Mouse (Mus musculus) stomach, postnatal 0 days (tissue): ENCODE measurements around the gene Prkg1. TPM values are rescaled to one million over a fixed set of nuclear protein-coding genes. Genes with fewer than 3 reads are reported as not detected.
A peak's percentile ranks its signal among the peaks of the same experiment; 100 is the strongest.

Experiments used
- ATAC-seq: fragments of 200-750 bp; cut with Nextera tagmentation; 2 replicates; pipeline ENCODE4 v1.8.0; 2017; ENCODE audit not compliant: low FRiP score, low TSS enrichment
- DNase-seq: peaks from one replicate; pipeline ENCODE4 v3.0.0-alpha.2; 2016; ENCODE audit warnings: low spot score
- H3K27ac ChIP-seq: fragments of 300-500 bp; sonication (generic); replicated peaks from 2 replicates; pipeline ENCODE4 v1.5.1; 2014; ENCODE audit warnings: mild to moderate bottlenecking, control low read depth
- H3K27me3 ChIP-seq: fragments of 300-500 bp; sonication (generic); 2 replicates; pipeline ENCODE4 v1.6.1; 2014; ENCODE audit warnings: low read length; ENCODE audit not compliant: control insufficient read depth, insufficient read depth
- H3K36me3 ChIP-seq: fragments of 300-500 bp; sonication (generic); 2 replicates; pipeline ENCODE4 v1.6.1; 2014; ENCODE audit warnings: low read length, mixed read lengths; ENCODE audit not compliant: control insufficient read depth, insufficient read depth
- H3K4me1 ChIP-seq: fragments of 300-500 bp; sonication (generic); replicated peaks from 2 replicates; pipeline ENCODE4 v1.6.1; 2014; ENCODE audit warnings: antibody characterized with exemption; ENCODE audit not compliant: control insufficient read depth, insufficient read depth
- H3K4me2 ChIP-seq: fragments of 300-500 bp; sonication (generic); replicated peaks from 2 replicates; pipeline ENCODE4 v1.6.1; 2014; ENCODE audit warnings: low read depth, mild to moderate bottlenecking, control low read depth, moderate library complexity
- H3K4me3 ChIP-seq: fragments of 300-500 bp; sonication (generic); 2 replicates; pipeline ENCODE4 v1.5.1; 2014; ENCODE audit warnings: low read depth, low read length, control low read depth
- H3K9ac ChIP-seq: fragments of 300-500 bp; sonication (generic); 2 replicates; pipeline ENCODE4 v1.6.1; 2014; ENCODE audit warnings: mild to moderate bottlenecking, low read length, control low read depth, mixed read lengths
- H3K9me3 ChIP-seq: fragments of 300-500 bp; sonication (generic); 2 replicates; pipeline ENCODE4 v1.6.1; 2016; ENCODE audit warnings: low read length; ENCODE audit not compliant: control insufficient read depth
- CTCF ChIP-seq: IDR thresholded peaks from 2 replicates; pipeline ENCODE4 v1.5.1; 2016; ENCODE audit warnings: antibody characterized with exemption, low read depth, mild to moderate bottlenecking, moderate library complexity
- EP300 ChIP-seq: optimal IDR thresholded peaks from 2 replicates; pipeline ENCODE3; 2016; ENCODE audit warnings: antibody characterized with exemption
- WGBS: fragments of 180-500 bp; shearing (Covaris S2); extraction: QIAGEN DNeasy Blood & Tissue Kit; methylation state at CpG from one replicate; pipeline ENCODE4 v1.1.7; 2014; 5-methylcytosine and 5-hydroxymethylcytosine counted together
- polyA plus RNA-seq: library from polyadenylated mRNA; unstranded; fragments of >200 nt; fragmentation: Nextera tagmentation; extraction: Ambion mirVana; gene quantifications from 2 replicates; pipeline ENCODE4 v1.2.1, GENCODE M21; 2015

The Prkg1 gene
- polyA plus RNA-seq, 1 experiment from 2014 or later, result 6.4 TPM

DNA sequence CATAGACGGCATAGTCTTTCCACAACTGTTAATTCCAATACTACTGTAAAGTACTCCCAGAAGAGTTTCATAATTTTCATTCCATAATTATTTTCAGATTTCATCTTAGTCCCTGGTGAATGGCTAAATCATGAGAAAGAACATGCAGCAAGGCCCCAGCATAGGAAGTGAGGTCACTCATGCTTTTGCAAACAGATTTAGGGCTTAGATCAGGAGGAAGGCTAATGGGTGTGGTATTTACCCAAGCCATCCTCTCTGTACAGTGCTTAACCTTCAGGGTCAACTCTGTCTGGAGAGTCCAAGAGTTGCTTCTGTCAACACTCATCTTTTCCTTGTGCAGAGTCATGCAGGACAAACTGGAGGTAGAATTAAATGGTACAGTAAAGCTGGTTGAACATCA lies 331.4 kb downstream of the Prkg1 start:
- Histone ChIP-seq H3K4me1 (no peaks in the 10 kb centered on the region), H3K9me3 (no peaks in the 10 kb centered on the region), H3K4me2 (no peak overlapping the region), H3K9ac (no peak overlapping the region), H3K27me3 (no peaks in the 10 kb centered on the region), H3K4me3 (no peak overlapping the region), H3K27ac (no peak overlapping the region), H3K36me3 (no peaks in the 10 kb centered on the region)
- TF ChIP-seq CTCF (no peak), EP300 (no peak)
- WGBS, result 74% methylated on average over 1 of the region's 1 CpGs
- DNase-seq (no peak), ATAC-seq (no peak)

DNA sequence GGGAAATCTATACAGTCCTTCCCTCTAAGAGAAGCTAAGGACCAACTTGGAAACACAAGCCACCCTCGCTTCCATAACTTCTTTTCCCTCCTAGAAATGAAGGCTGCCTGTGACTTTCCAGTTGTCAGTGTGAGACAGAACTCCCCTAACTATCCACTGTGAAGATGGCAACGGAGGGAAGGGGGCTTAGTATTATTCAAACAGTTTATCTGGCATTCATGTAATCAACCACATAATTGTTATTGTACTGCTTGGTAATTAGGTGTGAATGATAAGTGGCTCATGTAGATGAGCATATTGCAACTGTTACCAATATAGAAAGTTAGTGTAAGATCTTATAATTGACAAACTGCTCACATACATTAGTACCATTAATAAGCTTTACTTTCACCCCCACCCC lies 333.4 kb downstream of the Prkg1 start:
- no peak for ATAC-seq

DNA sequence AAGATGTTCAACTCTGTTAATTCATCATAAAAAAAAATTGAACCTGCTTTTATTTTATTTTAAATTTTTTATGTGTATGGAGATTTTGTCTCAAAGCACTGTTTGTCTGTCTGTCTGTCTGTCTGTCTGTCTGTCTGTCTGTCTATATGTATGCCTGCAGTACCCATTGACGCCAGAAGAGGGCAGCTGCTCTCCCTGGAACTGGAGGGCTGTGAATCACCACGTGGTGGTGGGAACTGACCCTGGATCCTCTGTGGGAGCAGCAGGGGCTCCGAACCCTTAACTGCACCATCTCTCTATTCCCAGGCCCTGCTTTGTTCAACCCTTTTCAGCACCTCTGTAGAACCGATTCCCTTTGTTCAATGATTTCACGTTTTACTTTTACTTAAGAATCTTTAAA lies 338.7 kb downstream of the Prkg1 start:
- no peaks in the 10 kb centered on the region for H3K36me3 ChIP-seq
- H3K4me2 ChIP-seq, result no peak overlapping the region
- DNase-seq (no peak), ATAC-seq (no peak)
- no peak overlapping the region for H3K9ac ChIP-seq
- H3K9me3 ChIP-seq, result no peaks in the 10 kb centered on the region
- 69% methylated on average over 5 of the region's 5 CpGs for WGBS
- H3K27ac ChIP-seq, result no peak overlapping the region
- H3K27me3 ChIP-seq, result no peaks in the 10 kb centered on the region
- no peak overlapping the region for H3K4me3 ChIP-seq
- no peaks in the 10 kb centered on the region for H3K4me1 ChIP-seq
- TF ChIP-seq EP300 (no peak), CTCF (peak; percentile 56)

More for the DNA sequence above, 333.4 kb downstream of the Prkg1 start:
- 59% methylated on average over 2 of the region's 2 CpGs for WGBS
- no peak overlapping the region for H3K4me3 ChIP-seq
- DNase-seq, result no peak
- TF ChIP-seq EP300 (no peak), CTCF (no peak)
- no peaks in the 10 kb centered on the region for H3K27me3 ChIP-seq
- no peak overlapping the region for H3K27ac ChIP-seq
- H3K36me3 ChIP-seq, result no peaks in the 10 kb centered on the region
- no peak overlapping the region for H3K9ac ChIP-seq
- H3K4me1 ChIP-seq, result no peaks in the 10 kb centered on the region
- no peaks in the 10 kb centered on the region for H3K9me3 ChIP-seq
- H3K4me2 ChIP-seq, result no peak overlapping the region

DNA sequence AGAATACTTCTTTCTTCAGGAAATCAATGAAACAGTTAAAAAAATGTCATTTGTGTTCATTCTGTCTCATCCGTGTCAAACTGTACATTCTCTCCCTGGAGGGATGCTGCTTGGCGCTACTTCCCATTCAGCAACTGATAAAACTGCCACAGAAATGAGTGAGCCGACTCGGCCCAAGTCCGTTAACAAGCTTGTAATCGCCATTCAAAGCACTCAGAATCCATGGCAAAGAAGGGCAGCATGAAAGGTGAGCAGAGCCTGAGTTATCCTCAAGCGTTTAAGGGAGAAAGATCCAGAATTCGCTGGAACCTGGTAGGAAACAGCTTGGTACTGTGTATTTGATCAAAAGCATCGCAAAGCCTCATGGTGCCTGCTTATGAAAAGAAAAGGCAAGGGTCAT lies 339.6 kb downstream of the Prkg1 start:
- no peaks in the 10 kb centered on the region for H3K9me3 ChIP-seq
- H3K9ac ChIP-seq, result no peak overlapping the region
- H3K27ac ChIP-seq, result no peak overlapping the region
- no peaks in the 10 kb centered on the region for H3K36me3 ChIP-seq
- DNase-seq (no peak), ATAC-seq (no peak)
- H3K4me2 ChIP-seq, result no peak overlapping the region
- no peaks in the 10 kb centered on the region for H3K4me1 ChIP-seq
- H3K4me3 ChIP-seq, result no peak overlapping the region
- TF ChIP-seq EP300, result no peak
- no peak for TF ChIP-seq CTCF
- 85% methylated on average over 9 of the region's 9 CpGs for WGBS
- H3K27me3 ChIP-seq, result no peaks in the 10 kb centered on the region

DNA sequence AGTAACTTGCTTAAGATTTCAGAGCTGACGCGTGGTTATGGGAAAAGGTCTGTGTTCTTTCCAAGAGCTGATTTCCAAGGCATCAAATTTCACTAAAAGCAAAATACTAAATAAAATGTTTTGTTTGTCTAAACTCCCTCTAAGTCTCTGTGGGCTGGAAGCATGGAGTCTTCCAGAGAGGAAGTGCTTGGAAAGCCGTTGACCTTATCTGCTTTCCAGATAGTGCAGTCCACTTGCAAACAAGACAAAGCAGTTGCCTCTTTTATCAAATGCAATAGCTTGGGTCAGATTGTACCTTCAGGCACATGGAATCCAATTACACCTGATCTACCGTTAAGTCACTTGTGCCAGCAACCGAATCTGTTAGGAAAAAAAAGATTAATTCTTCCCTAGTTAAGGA lies 340.5 kb downstream of the Prkg1 start:
- Histone ChIP-seq H3K4me2 (no peak overlapping the region), H3K27me3 (no peaks in the 10 kb centered on the region), H3K9me3 (no peaks in the 10 kb centered on the region), H3K27ac (no peak overlapping the region), H3K4me3 (no peak overlapping the region), H3K36me3 (no peaks in the 10 kb centered on the region), H3K4me1 (no peaks in the 10 kb centered on the region), H3K9ac (no peak overlapping the region)
- 57% methylated on average over 5 of the region's 5 CpGs for WGBS
- ATAC-seq, result no peak
- DNase-seq, result no peak
- TF ChIP-seq EP300 (no peak), CTCF (no peak)

DNA sequence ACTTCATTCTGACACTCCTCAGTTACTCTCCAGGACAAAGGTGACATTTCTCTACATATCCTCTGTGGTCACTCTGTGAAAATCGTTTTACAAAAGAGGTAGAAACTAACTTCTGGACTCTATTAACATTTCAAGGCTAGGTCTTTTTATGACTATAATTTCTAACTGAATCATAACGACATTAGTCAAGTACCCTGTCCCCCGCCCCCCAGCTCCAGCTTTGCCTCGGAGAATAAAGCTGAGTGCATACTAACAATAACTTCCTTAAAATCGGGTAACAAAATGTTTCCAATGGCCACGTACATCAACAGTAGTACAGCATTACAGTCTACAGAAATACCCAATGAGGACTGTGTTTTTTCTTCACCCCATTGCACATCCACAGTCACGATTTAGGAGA lies 351.3 kb downstream of the Prkg1 start:
- no peaks in the 10 kb centered on the region for H3K27me3 ChIP-seq
- H3K4me1 ChIP-seq, result no peaks in the 10 kb centered on the region
- ATAC-seq (no peak), DNase-seq (no peak)
- no peaks in the 10 kb centered on the region for H3K36me3 ChIP-seq
- 83% methylated on average over 7 of the region's 7 CpGs for WGBS
- TF ChIP-seq CTCF, result no peak
- TF ChIP-seq EP300, result no peak
- H3K9ac ChIP-seq, result no peak overlapping the region
- H3K4me3 ChIP-seq, result no peak overlapping the region
- no peaks in the 10 kb centered on the region for H3K9me3 ChIP-seq
- H3K4me2 ChIP-seq, result no peak overlapping the region
- no peak overlapping the region for H3K27ac ChIP-seq
